Mouse (Mus musculus) limb, embryonic 14.5 days (tissue): Measurements from ENCODE around the gene Pde6h. TPM values are rescaled to one million over a fixed set of nuclear protein-coding genes. Genes with fewer than 3 reads are reported as not detected.
A peak's percentile ranks its signal among the peaks of the same experiment; 100 is the strongest.

ENCODE experiments used
- ATAC-seq: fragments of 200-750 bp; cut with Nextera tagmentation; 2 replicates; pipeline ENCODE4 v1.8.0; 2017; ENCODE audit warnings: low read depth, moderate number of reproducible peaks, moderate TSS enrichment; ENCODE audit not compliant: low FRiP score
- DNase-seq: peaks from one replicate; pipeline ENCODE4 v3.0.0-alpha.2; 2015; ENCODE audit warnings: low spot score
- H3K27ac ChIP-seq: fragments of 300-500 bp; sonication (generic); replicated peaks from 2 replicates; pipeline ENCODE4 v1.5.1; 2014; ENCODE audit warnings: low read depth, mild to moderate bottlenecking, low read length, moderate library complexity, mixed read lengths
- H3K27me3 ChIP-seq: fragments of 300-500 bp; sonication (generic); 2 replicates; pipeline ENCODE4 v1.6.1; 2014; ENCODE audit warnings: low read length, mixed read lengths; ENCODE audit not compliant: control insufficient read depth, insufficient read depth
- H3K36me3 ChIP-seq: fragments of 300-500 bp; sonication (generic); 2 replicates; pipeline ENCODE4 v1.6.1; 2014; ENCODE audit warnings: mild to moderate bottlenecking, low read length, moderate library complexity, mixed read lengths; ENCODE audit not compliant: control insufficient read depth, insufficient read depth
- H3K4me1 ChIP-seq: fragments of 300-500 bp; sonication (generic); 2 replicates; pipeline ENCODE4 v1.6.1; 2014; ENCODE audit warnings: antibody characterized with exemption, low read length, mixed read lengths; ENCODE audit not compliant: control insufficient read depth, insufficient read depth
- H3K4me2 ChIP-seq: fragments of 300-500 bp; sonication (generic); replicated peaks from 2 replicates; pipeline ENCODE4 v1.6.1; 2014; ENCODE audit warnings: low read depth, mild to moderate bottlenecking, low read length, moderate library complexity; ENCODE audit not compliant: severe bottlenecking
- H3K4me3 ChIP-seq: fragments of 300-500 bp; sonication (generic); replicated peaks from 2 replicates; pipeline ENCODE4 v1.5.1; 2014; ENCODE audit warnings: low read length
- H3K9ac ChIP-seq: fragments of 300-500 bp; sonication (generic); 2 replicates; pipeline ENCODE4 v1.6.1; 2014; ENCODE audit warnings: mild to moderate bottlenecking, low read depth, low read length, moderate library complexity; ENCODE audit not compliant: severe bottlenecking
- H3K9me3 ChIP-seq: fragments of 300-500 bp; sonication (generic); 2 replicates; pipeline ENCODE4 v1.6.1; 2016; ENCODE audit warnings: low read length; ENCODE audit not compliant: control insufficient read depth
- POLR2A ChIP-seq: fragments of 200-500 bp; IDR thresholded peaks from 2 replicates; pipeline ENCODE4 v1.8.0; 2012; ENCODE audit warnings: inconsistent platforms, mild to moderate bottlenecking, moderate library complexity, borderline replicate concordance; ENCODE audit not compliant: insufficient read depth, insufficient read length; ENCODE audit errors: extremely low read depth
- WGBS: fragments of 180-500 bp; shearing (Covaris S2); extraction: QIAGEN DNeasy Blood & Tissue Kit; methylation state at CpG from one replicate; pipeline ENCODE4 v1.1.7; 2014; 5-methylcytosine and 5-hydroxymethylcytosine counted together
- polyA plus RNA-seq, 2 experiments: library from polyadenylated mRNA; depleted of rRNA in 1 of 2; stranded (reverse) in 1 of 2; unstranded in 1 of 2; fragments of >200 nt; fragmentation: Nextera tagmentation in 1 of 2; extraction: Ambion mirVana in 1 of 2; gene quantifications; 2 replicates each; pipeline versions ENCODE4 v1.2.1 to v1.2.3; 2012 to 2014

The Pde6h gene
- polyA plus RNA-seq, 2 experiments, result 0.20 to 0.23 TPM

- 54% methylated on average over 9 of the region's 9 CpGs for WGBS
- Histone ChIP-seq H3K27me3 (no peaks in the 10 kb centered on the region), H3K4me1 (no peaks in the 10 kb centered on the region; the same call in 1 of the 2 replicates), H3K9ac (no peak overlapping the region), H3K27ac (no peak overlapping the region), H3K4me2 (no peak overlapping the region), H3K4me3 (no peak overlapping the region), H3K36me3 (no peaks in the 10 kb centered on the region), H3K9me3 (no peaks in the 10 kb centered on the region)
- ATAC-seq, result no peak
- DNase-seq, result no peak
- TF ChIP-seq POLR2A, result no peak
Measured at GRCm38 (mm10) chr6:136887854-136888253, 35.8 kb upstream of the Pde6h start.

- H3K9ac ChIP-seq, result no peak overlapping the region
- no peak overlapping the region for H3K4me2 ChIP-seq
- no peaks in the 10 kb centered on the region for H3K36me3 ChIP-seq
- WGBS, result 89% methylated on average over 6 of the region's 6 CpGs
- TF ChIP-seq POLR2A, result no peak
- ATAC-seq (no peak), DNase-seq (no peak)
- no peak overlapping the region for H3K27ac ChIP-seq
- no peak overlapping the region for H3K4me3 ChIP-seq
- H3K4me1 ChIP-seq, result peaks cover 8% of the 10 kb centered on the region
- no peaks in the 10 kb centered on the region for H3K27me3 ChIP-seq
- no peaks in the 10 kb centered on the region for H3K9me3 ChIP-seq
Measured at GRCm38 (mm10) chr6:136889067-136889466, 34.6 kb upstream of the Pde6h start.

- 90% methylated on average over 6 of the region's 6 CpGs for WGBS
- Histone ChIP-seq H3K9ac (no peak overlapping the region), H3K4me3 (no peak overlapping the region), H3K27me3 (no peaks in the 10 kb centered on the region), H3K36me3 (no peaks in the 10 kb centered on the region), H3K4me2 (no peak overlapping the region), H3K27ac (no peak overlapping the region), H3K4me1 (peaks cover 13% of the 10 kb centered on the region), H3K9me3 (no peaks in the 10 kb centered on the region)
- ATAC-seq (no peak), DNase-seq (no peak)
- no peak for TF ChIP-seq POLR2A
Measured at GRCm38 (mm10) chr6:136889554-136889953, 34.1 kb upstream of the Pde6h start.

- no peaks in the 10 kb centered on the region for H3K9me3 ChIP-seq
- TF ChIP-seq POLR2A, result no peak
- 91% methylated on average over 2 of the region's 2 CpGs for WGBS
- ATAC-seq, result no peak
- no peak overlapping the region for H3K9ac ChIP-seq
- H3K4me1 ChIP-seq, result peaks cover 23% of the 10 kb centered on the region
- no peak overlapping the region for H3K27ac ChIP-seq
- H3K4me2 ChIP-seq, result no peak overlapping the region
- H3K36me3 ChIP-seq, result no peaks in the 10 kb centered on the region
- no peak for DNase-seq
- no peaks in the 10 kb centered on the region for H3K27me3 ChIP-seq
- no peak overlapping the region for H3K4me3 ChIP-seq
Measured at GRCm38 (mm10) chr6:136892002-136892401, 31.6 kb upstream of the Pde6h start.

GRCm38 (mm10) chr6:136894532-136895339 is 28.9 kb upstream of the Pde6h start:
- no peaks in the 10 kb centered on the region for H3K27me3 ChIP-seq
- DNase-seq, result peak; percentile 45
- no peak overlapping the region for H3K27ac ChIP-seq
- peaks cover 23% of the 10 kb centered on the region for H3K4me1 ChIP-seq
- ATAC-seq, result no peak
- H3K9me3 ChIP-seq, result no peaks in the 10 kb centered on the region
- TF ChIP-seq POLR2A, result no peak
- H3K9ac ChIP-seq, result no peak overlapping the region
- 46% methylated on average over 15 of the region's 15 CpGs for WGBS
- no peak overlapping the region for H3K4me3 ChIP-seq
- no peak overlapping the region for H3K4me2 ChIP-seq
- H3K36me3 ChIP-seq, result no peaks in the 10 kb centered on the region
